Mouse (Mus musculus): ENCODE data around the gene Ccdc171.
"Not testable (repeated sequence)": the region's sequence is repeated elsewhere in the genome, so short reads cannot be mapped to it uniquely, and the experiment has no call there.

Gene Ccdc171

GRCm38 (mm10) chr4:83526270-83526987 is 1.1 kb downstream of the Ccdc171 start:
- no peak for DNase-seq (ENCODE audit: low spot score in 2 of 2)

GRCm38 (mm10) chr4:83526988-83527334 is 1.6 kb downstream of the Ccdc171 start:
- DNase-seq (ENCODE audit: low spot score in 2 of 2) = no peak

- DNase-seq (ENCODE audit: low spot score in 2 of 2) = peak; percentile 47 to 68
These were observed 2.6 kb downstream of the Ccdc171 start for GRCm38 (mm10) chr4:83527921-83528320.

GRCm38 (mm10) chr4:83530060-83530459 is 4.7 kb downstream of the Ccdc171 start:
- DNase-seq (ENCODE audit: low spot score in 2 of 2) = not testable (repeated sequence)

- peak in 1 of 2 experiments; percentile 7 for DNase-seq (ENCODE audit: low spot score in 2 of 2)
These were observed 8.0 kb downstream of the Ccdc171 start for GRCm38 (mm10) chr4:83533168-83533911.

- peak; percentile 7 to 44 for DNase-seq (ENCODE audit: low spot score in 2 of 2)
These were observed 8.7 kb downstream of the Ccdc171 start for GRCm38 (mm10) chr4:83534024-83534423.

- no peak for DNase-seq (ENCODE audit: low spot score in 2 of 2)
These were observed 24.2 kb downstream of the Ccdc171 start for GRCm38 (mm10) chr4:83549501-83549900.

GRCm38 (mm10) chr4:83567190-83568113 is 42.1 kb downstream of the Ccdc171 start:
- DNase-seq (ENCODE audit: low spot score in 2 of 2) = no peak

- not testable (repeated sequence) for DNase-seq (ENCODE audit: low spot score in 2 of 2)
These were observed 42.8 kb downstream of the Ccdc171 start for GRCm38 (mm10) chr4:83568145-83568544.

GRCm38 (mm10) chr4:83570569-83570968 is 45.2 kb downstream of the Ccdc171 start:
- DNase-seq (ENCODE audit: low spot score in 2 of 2) = no peak

- DNase-seq (ENCODE audit: low spot score in 2 of 2) = no peak
These were observed 45.7 kb downstream of the Ccdc171 start for GRCm38 (mm10) chr4:83571033-83571432.

GRCm38 (mm10) chr4:83572521-83572920 is 47.2 kb downstream of the Ccdc171 start:
- DNase-seq (ENCODE audit: low spot score in 2 of 2) = no peak

- no peak for DNase-seq (ENCODE audit: low spot score in 2 of 2)
These were observed 51.0 kb downstream of the Ccdc171 start for GRCm38 (mm10) chr4:83576315-83576714.

GRCm38 (mm10) chr4:83580157-83580556 is 54.8 kb downstream of the Ccdc171 start:
- DNase-seq (ENCODE audit: low spot score in 2 of 2) = no peak

- no peak for DNase-seq (ENCODE audit: low spot score in 2 of 2)
These were observed 62.2 kb downstream of the Ccdc171 start for GRCm38 (mm10) chr4:83587563-83587962.

- DNase-seq (ENCODE audit: low spot score in 2 of 2) = peak in 1 of 2 experiments; percentile 1
These were observed 71.1 kb downstream of the Ccdc171 start for GRCm38 (mm10) chr4:83596486-83596885.

- DNase-seq (ENCODE audit: low spot score in 2 of 2) = no peak
These were observed 85.8 kb downstream of the Ccdc171 start for GRCm38 (mm10) chr4:83611111-83611510.

GRCm38 (mm10) chr4:83623021-83623711 is 97.8 kb downstream of the Ccdc171 start:
- not testable (repeated sequence) for DNase-seq (ENCODE audit: low spot score in 2 of 2)

- DNase-seq (ENCODE audit: low spot score in 2 of 2) = no peak
These were observed 98.4 kb downstream of the Ccdc171 start for GRCm38 (mm10) chr4:83623732-83624131.

GRCm38 (mm10) chr4:83651453-83651852 is 126.1 kb downstream of the Ccdc171 start:
- no peak for DNase-seq (ENCODE audit: low spot score in 2 of 2)

- DNase-seq (ENCODE audit: low spot score in 2 of 2) = no peak
These were observed 130.1 kb downstream of the Ccdc171 start for GRCm38 (mm10) chr4:83655396-83655795.

All from natural killer cell, adult 2 months (primary cell).